Mouse (Mus musculus) liver, embryonic 15.5 days (tissue): ENCODE data around the gene Dnajc17. TPM values are rescaled to one million over a fixed set of nuclear protein-coding genes. Genes with fewer than 3 reads are reported as not detected.

Experiments
- polyA plus RNA-seq: library from polyadenylated mRNA; unstranded; fragments of >200 nt; fragmentation: Nextera tagmentation; extraction: Ambion mirVana; gene quantifications from 2 replicates; pipeline ENCODE4 v1.2.1, GENCODE M21; 2015

Dnajc17 gene
- polyA plus RNA-seq, 1 experiment from 2014 or later, result 7.0 TPM

Other genes with a start within 250 kb of the Dnajc17 start
- gene Ccdc32, start 179.4 kb downstream of the Dnajc17 start, polyA plus RNA-seq, result 12.3 and 12.4 TPM in 2 replicates
- gene Rpusd2, start 174.0 kb downstream of the Dnajc17 start, polyA plus RNA-seq, result 2.6 and 2.8 TPM in 2 replicates
- 55.2 and 59.3 TPM in 2 replicates for gene Knl1, start 161.7 kb downstream of the Dnajc17 start, polyA plus RNA-seq
- 30.4 and 36.9 TPM in 2 replicates for gene Rad51, start 96.0 kb downstream of the Dnajc17 start, polyA plus RNA-seq
- 45.0 and 50.7 TPM in 2 replicates for gene Rmdn3, start 51.8 kb downstream of the Dnajc17 start, polyA plus RNA-seq
- gene Gchfr, start 41.0 kb downstream of the Dnajc17 start, polyA plus RNA-seq, result 81.3 and 102 TPM in 2 replicates
- gene Gm14137, start 34.3 kb downstream of the Dnajc17 start, polyA plus RNA-seq, result 0.10 TPM in 2 replicates
- gene Zfyve19, start 178 bp downstream of the Dnajc17 start, polyA plus RNA-seq, result 19.0 and 21.6 TPM in 2 replicates
- 0.20 TPM in 1 of 2 replicates, not detected in the other for gene Ppp1r14d, start 21.1 kb upstream of the Dnajc17 start, polyA plus RNA-seq
- gene Spint1, start 28.6 kb upstream of the Dnajc17 start, polyA plus RNA-seq, result 0.15 and 0.35 TPM in 2 replicates
- 0.08 and 0.26 TPM in 2 replicates for gene Rhov, start 62.5 kb upstream of the Dnajc17 start, polyA plus RNA-seq
- gene Vps18, start 79.9 kb upstream of the Dnajc17 start, polyA plus RNA-seq, result 6.3 and 6.4 TPM in 2 replicates
- 1.9 and 2.1 TPM in 2 replicates for gene Dll4, start 117.0 kb upstream of the Dnajc17 start, polyA plus RNA-seq
- 2.9 and 3.4 TPM in 2 replicates for gene Chac1, start 142.4 kb upstream of the Dnajc17 start, polyA plus RNA-seq